Mouse (Mus musculus) liver, adult 2 months (tissue): ENCODE measurements around the gene Noc3l.

Source experiments
- CTCF ChIP-seq: fragments of 200-500 bp; IDR thresholded peaks from 2 replicates; pipeline ENCODE4 v1.5.1; 2011; ENCODE audit warnings: low read depth, low read length, control low read depth
- POLR2A ChIP-seq: fragments of 200-500 bp; IDR thresholded peaks from 2 replicates; pipeline ENCODE4 v1.6.1; 2011; ENCODE audit warnings: low read length, control low read depth; ENCODE audit not compliant: insufficient read depth; ENCODE audit errors: extremely low read depth

GRCm38 (mm10) chr19:38833224-38833623, 14.2 kb upstream of the Noc3l start:
- TF ChIP-seq CTCF = no peak
- TF ChIP-seq POLR2A = no peak
